Mouse (Mus musculus) kidney, embryonic 14.5 days (tissue): ENCODE data around the gene Scap. TPM values are rescaled to one million over a fixed set of nuclear protein-coding genes. Genes with fewer than 3 reads are reported as not detected.

ENCODE experiments used
- ATAC-seq: fragments of 200-750 bp; cut with Nextera tagmentation; 2 replicates; pipeline ENCODE4 v1.8.0; 2017; ENCODE audit warnings: moderate number of reproducible peaks, mild to moderate bottlenecking, moderate TSS enrichment, moderate library complexity; ENCODE audit not compliant: low FRiP score, low TSS enrichment
- H3K27ac ChIP-seq: fragments of 300-500 bp; sonication (generic); 2 replicates; pipeline ENCODE4 v1.5.1; 2014; ENCODE audit warnings: low read depth, mild to moderate bottlenecking, low read length, moderate library complexity, mixed read lengths
- H3K27me3 ChIP-seq: fragments of 300-500 bp; sonication (generic); 2 replicates; pipeline ENCODE4 v1.6.1; 2014; ENCODE audit warnings: mild to moderate bottlenecking, low read length; ENCODE audit not compliant: control insufficient read depth, insufficient read depth
- H3K36me3 ChIP-seq: fragments of 300-500 bp; sonication (generic); 2 replicates; pipeline ENCODE4 v1.6.1; 2014; ENCODE audit warnings: low read length, mixed read lengths; ENCODE audit not compliant: control insufficient read depth, insufficient read depth
- H3K4me1 ChIP-seq: fragments of 300-500 bp; sonication (generic); 2 replicates; pipeline ENCODE4 v1.6.1; 2014; ENCODE audit warnings: low read length, mixed read lengths; ENCODE audit not compliant: control insufficient read depth, insufficient read depth
- H3K4me2 ChIP-seq: fragments of 300-500 bp; sonication (generic); replicated peaks from 2 replicates; pipeline ENCODE4 v1.6.1; 2014; ENCODE audit warnings: low read depth, mild to moderate bottlenecking, low read length
- H3K4me3 ChIP-seq: fragments of 300-500 bp; sonication (generic); 2 replicates; pipeline ENCODE4 v1.5.1; 2014; ENCODE audit warnings: mild to moderate bottlenecking, low read length
- H3K9ac ChIP-seq: fragments of 300-500 bp; sonication (generic); 2 replicates; pipeline ENCODE4 v1.6.1; 2014; ENCODE audit warnings: low read depth, mild to moderate bottlenecking, low read length, moderate library complexity
- H3K9me3 ChIP-seq: fragments of 300-500 bp; sonication (generic); 2 replicates; pipeline ENCODE4 v1.6.1; 2016; ENCODE audit warnings: low read length; ENCODE audit not compliant: control insufficient read depth
- WGBS: fragments of 180-500 bp; shearing (Covaris S2); extraction: QIAGEN DNeasy Blood & Tissue Kit; methylation state at CpG from one replicate; pipeline ENCODE4 v1.1.7; 2014; 5-methylcytosine and 5-hydroxymethylcytosine counted together
- polyA plus RNA-seq: library from polyadenylated mRNA; unstranded; fragments of >200 nt; fragmentation: Nextera tagmentation; extraction: Ambion mirVana; gene quantifications from 2 replicates; pipeline ENCODE4 v1.2.1, GENCODE M21; 2014

The Scap gene
- polyA plus RNA-seq, 1 experiment from 2014 or later = 37.5 TPM

DNA sequence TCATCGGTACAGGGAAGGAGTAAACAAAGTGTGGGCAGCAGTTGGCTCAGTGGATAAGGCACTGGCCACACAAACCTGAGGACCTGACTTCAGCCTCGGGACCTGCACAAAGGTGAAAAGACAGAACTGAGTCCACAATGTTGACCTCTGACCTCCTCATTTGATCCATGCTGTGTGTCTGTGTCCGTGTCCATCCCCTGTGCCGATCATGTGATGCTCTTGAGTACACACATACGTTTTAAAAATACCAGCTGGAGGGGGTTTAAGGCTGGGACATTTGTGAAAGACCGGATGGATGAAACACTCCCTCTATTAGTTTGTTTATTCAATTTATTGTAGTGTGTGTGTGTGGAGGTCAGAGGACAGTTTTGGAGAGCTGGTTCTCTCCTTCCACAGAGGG, 10.7 kb downstream of the Scap start:
- H3K4me3 ChIP-seq = no peak overlapping the region
- 48% methylated on average over 6 of the region's 6 CpGs for WGBS
- no peak for ATAC-seq
- H3K27ac ChIP-seq = no peak overlapping the region
- no peak overlapping the region for H3K9ac ChIP-seq
- no peaks in the 10 kb centered on the region for H3K27me3 ChIP-seq
- H3K4me1 ChIP-seq = no peaks in the 10 kb centered on the region
- no peaks in the 10 kb centered on the region for H3K9me3 ChIP-seq
- no peak overlapping the region for H3K4me2 ChIP-seq
- H3K36me3 ChIP-seq = no peaks in the 10 kb centered on the region

GRCm38 (mm10) chr9:110345057-110345739, 12.1 kb downstream of the Scap start:
- Histone ChIP-seq H3K27ac (no peak overlapping the region), H3K4me3 (no peak overlapping the region), H3K9me3 (no peaks in the 10 kb centered on the region), H3K4me1 (no peaks in the 10 kb centered on the region), H3K4me2 (no peak overlapping the region), H3K36me3 (no peaks in the 10 kb centered on the region), H3K27me3 (no peaks in the 10 kb centered on the region), H3K9ac (no peak overlapping the region)
- 35% methylated on average over 7 of the region's 7 CpGs for WGBS
- no peak for ATAC-seq

DNA sequence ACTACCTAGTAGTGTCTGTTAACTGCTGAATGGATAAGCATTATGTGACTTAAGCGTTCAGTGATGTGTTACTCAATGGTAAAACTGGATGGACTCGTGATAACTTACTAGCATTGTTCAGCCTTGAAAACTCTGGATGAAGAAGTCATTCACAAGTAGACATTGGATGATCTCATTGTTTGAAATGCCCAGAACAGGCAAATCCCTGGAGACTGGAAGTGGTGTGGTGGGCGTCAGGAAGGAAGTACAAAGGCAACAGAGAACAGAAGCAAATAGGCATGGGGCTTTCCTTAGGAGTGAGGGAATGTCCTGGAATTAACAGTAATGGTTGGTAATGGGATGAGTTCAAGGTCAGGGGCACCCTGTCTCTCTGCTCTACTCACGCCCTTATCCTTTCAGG, 15.8 kb downstream of the Scap start:
- Histone ChIP-seq H3K36me3 (peaks cover 2% of the 10 kb centered on the region; the same call in 1 of the 2 replicates), H3K27me3 (no peaks in the 10 kb centered on the region), H3K4me2 (no peak overlapping the region), H3K4me1 (no peaks in the 10 kb centered on the region), H3K9me3 (no peaks in the 10 kb centered on the region), H3K9ac (no peak overlapping the region), H3K27ac (no peak overlapping the region), H3K4me3 (no peak overlapping the region)
- ATAC-seq = no peak
- 72% methylated on average over 4 of the region's 4 CpGs for WGBS

- no peak for ATAC-seq
- no peaks in the 10 kb centered on the region for H3K27me3 ChIP-seq
- 88% methylated on average over 5 of the region's 5 CpGs for WGBS
These were observed 17.1 kb downstream of the Scap start for GRCm38 (mm10) chr9:110350188-110350587.

GRCm38 (mm10) chr9:110350612-110351011, 17.5 kb downstream of the Scap start:
- H3K36me3 ChIP-seq = peaks cover 6% of the 10 kb centered on the region; the same call in 1 of the 2 replicates
- H3K27me3 ChIP-seq = no peaks in the 10 kb centered on the region
- no peak overlapping the region for H3K4me3 ChIP-seq
- WGBS = 86% methylated on average over 5 of the region's 5 CpGs
- H3K9me3 ChIP-seq = no peaks in the 10 kb centered on the region
- ATAC-seq = no peak
- no peak overlapping the region for H3K27ac ChIP-seq
- H3K4me2 ChIP-seq = no peak overlapping the region
- H3K9ac ChIP-seq = no peak overlapping the region
- H3K4me1 ChIP-seq = no peaks in the 10 kb centered on the region

More at GRCm38 (mm10) chr9:110350188-110350587, 17.1 kb downstream of the Scap start:
- Histone ChIP-seq H3K27ac (no peak overlapping the region), H3K4me2 (no peak overlapping the region), H3K4me1 (no peaks in the 10 kb centered on the region), H3K9me3 (no peaks in the 10 kb centered on the region), H3K4me3 (no peak overlapping the region), H3K36me3 (peaks cover 6% of the 10 kb centered on the region; the same call in 1 of the 2 replicates), H3K9ac (no peak overlapping the region)

GRCm38 (mm10) chr9:110351350-110351749, 18.3 kb downstream of the Scap start:
- peaks cover 6% of the 10 kb centered on the region; the same call in 1 of the 2 replicates for H3K36me3 ChIP-seq
- 88% methylated on average over 2 of the region's 2 CpGs for WGBS
- H3K27ac ChIP-seq = no peak overlapping the region
- no peak overlapping the region for H3K9ac ChIP-seq
- no peaks in the 10 kb centered on the region for H3K27me3 ChIP-seq
- H3K4me3 ChIP-seq = no peak overlapping the region
- H3K9me3 ChIP-seq = no peaks in the 10 kb centered on the region
- no peaks in the 10 kb centered on the region for H3K4me1 ChIP-seq
- no peak overlapping the region for H3K4me2 ChIP-seq
- ATAC-seq = no peak

- no peaks in the 10 kb centered on the region for H3K27me3 ChIP-seq
- no peaks in the 10 kb centered on the region for H3K4me1 ChIP-seq
- H3K27ac ChIP-seq = no peak overlapping the region
- no peaks in the 10 kb centered on the region for H3K9me3 ChIP-seq
- no peak overlapping the region for H3K9ac ChIP-seq
- WGBS = 91% methylated on average over 8 of the region's 8 CpGs
- peaks cover 6% of the 10 kb centered on the region; the same call in 1 of the 2 replicates for H3K36me3 ChIP-seq
- ATAC-seq = no peak
- no peak overlapping the region for H3K4me3 ChIP-seq
- H3K4me2 ChIP-seq = no peak overlapping the region
These were observed 19.0 kb downstream of the Scap start for GRCm38 (mm10) chr9:110351932-110352632.

DNA sequence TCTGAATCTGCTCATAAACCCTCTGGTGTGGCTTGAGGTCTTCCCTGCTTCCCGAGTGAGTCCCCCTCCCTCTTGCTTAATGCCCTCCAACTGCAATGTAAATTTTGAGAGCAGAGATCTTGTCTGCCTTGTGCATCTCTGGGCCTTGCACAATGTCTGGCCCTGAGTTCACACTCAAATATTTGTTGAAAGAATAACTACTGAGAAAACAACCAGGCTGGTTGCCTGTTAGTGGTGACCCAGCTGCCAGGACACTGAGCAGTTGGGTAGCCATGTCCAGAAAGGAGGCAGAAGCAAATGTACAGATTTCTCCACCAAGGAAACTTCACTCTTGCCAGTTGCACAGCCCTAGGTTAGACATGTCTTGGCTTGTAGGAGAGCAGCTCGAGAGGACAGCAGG, 25.3 kb downstream of the Scap start:
- no peaks in the 10 kb centered on the region for H3K9me3 ChIP-seq
- 70% methylated on average over 2 of the region's 2 CpGs for WGBS
- peaks cover 12% of the 10 kb centered on the region; the same call in 1 of the 2 replicates for H3K36me3 ChIP-seq
- no peak overlapping the region for H3K9ac ChIP-seq
- H3K27me3 ChIP-seq = no peaks in the 10 kb centered on the region
- H3K4me1 ChIP-seq = no peaks in the 10 kb centered on the region
- H3K4me2 ChIP-seq = no peak overlapping the region
- H3K4me3 ChIP-seq = no peak overlapping the region
- H3K27ac ChIP-seq = no peak overlapping the region
- no peak for ATAC-seq

- Histone ChIP-seq H3K9ac (no peak overlapping the region), H3K4me1 (no peaks in the 10 kb centered on the region), H3K36me3 (peaks cover 18% of the 10 kb centered on the region; the same call in 1 of the 2 replicates), H3K9me3 (no peaks in the 10 kb centered on the region), H3K27me3 (no peaks in the 10 kb centered on the region), H3K4me3 (no peak overlapping the region), H3K4me2 (no peak overlapping the region), H3K27ac (no peak overlapping the region)
- ATAC-seq = no peak
- WGBS = 54% methylated on average over 12 of the region's 12 CpGs
These were observed 28.2 kb downstream of the Scap start for GRCm38 (mm10) chr9:110361299-110361698.
